Mouse (Mus musculus): ENCODE results near the gene Esp6. TPM values are rescaled to one million over a fixed set of nuclear protein-coding genes. Genes with fewer than 3 reads are reported as not detected.
A peak's percentile ranks its signal among the peaks of the same experiment; 100 is the strongest.
"Not testable (repeated sequence)": the region's sequence is repeated elsewhere in the genome, so short reads cannot be mapped to it uniquely, and the experiment has no call there.

The Esp6 gene
- polyA plus RNA-seq (2016; fragmentation: Nextera tagmentation; extraction: Ambion mirVana) = not detected in 2 replicates

GRCm38 (mm10) chr17:40561207-40561606 is at the start of gene Esp6:
Gene Esp6 (plus strand): TSS chr17:40561507.
- WGBS = 89% methylated on average over 5 of the region's 5 CpGs
- H3K27ac ChIP-seq = no peak within 1 kb of the TSS
- no peak within 1 kb of the TSS for H3K9ac ChIP-seq
- no peak within 1 kb of the TSS for H3K4me3 ChIP-seq (replicated peaks)
- no peaks in the 10 kb centered on the region for H3K9me3 ChIP-seq
- no peak within 1 kb of the TSS for H3K4me2 ChIP-seq
- H3K36me3 ChIP-seq (replicated peaks) = no peaks in the 10 kb centered on the region
- no peaks in the 10 kb centered on the region for H3K4me1 ChIP-seq
- no peak for ATAC-seq (ENCODE audit: low FRiP score)
- no peaks in the 10 kb centered on the region for H3K27me3 ChIP-seq

- Histone ChIP-seq H3K4me3 (replicated peaks) (no peak within 1 kb of the TSS), H3K27me3 (no peaks in the 10 kb centered on the region), H3K9ac (no peak within 1 kb of the TSS), H3K9me3 (no peaks in the 10 kb centered on the region), H3K27ac (no peak within 1 kb of the TSS), H3K36me3 (replicated peaks) (no peaks in the 10 kb centered on the region), H3K4me1 (peaks cover 4% of the 10 kb centered on the region; the same call in 1 of the 2 replicates), H3K4me2 (no peak within 1 kb of the TSS)
- ATAC-seq (ENCODE audit: low FRiP score) = peak; percentile 51; the same call in 1 of the 2 replicates
- WGBS = 31% methylated on average over 3 of the region's 3 CpGs
Measured at GRCm38 (mm10) chr17:40519818-40520217, 41.5 kb upstream of the Esp6 start, which contains the start of gene Esp8. Gene Esp8 (plus strand): TSS chr17:40520022.

- 78% methylated on average over 3 of the region's 3 CpGs for WGBS
Measured at GRCm38 (mm10) chr17:40529813-40530212, 31.5 kb upstream of the Esp6 start.

GRCm38 (mm10) chr17:40531147-40531546 is 30.2 kb upstream of the Esp6 start:
- no peaks in the 10 kb centered on the region for H3K27me3 ChIP-seq
- ATAC-seq (ENCODE audit: low FRiP score) = no peak
- no peak overlapping the region for H3K4me3 ChIP-seq (replicated peaks)
- no peaks in the 10 kb centered on the region for H3K9me3 ChIP-seq
- WGBS = 77% methylated on average over 1 of the region's 1 CpGs
- no peaks in the 10 kb centered on the region for H3K36me3 ChIP-seq (replicated peaks)
- H3K9ac ChIP-seq = no peak overlapping the region
- H3K4me1 ChIP-seq = no peaks in the 10 kb centered on the region
- no peak overlapping the region for H3K27ac ChIP-seq
- no peak overlapping the region for H3K4me2 ChIP-seq

More at GRCm38 (mm10) chr17:40529813-40530212, 31.5 kb upstream of the Esp6 start:
- Histone ChIP-seq H3K4me2 (no peak overlapping the region), H3K9ac (no peak overlapping the region), H3K9me3 (no peaks in the 10 kb centered on the region), H3K27me3 (no peaks in the 10 kb centered on the region), H3K4me3 (replicated peaks) (no peak overlapping the region), H3K4me1 (no peaks in the 10 kb centered on the region), H3K27ac (no peak overlapping the region), H3K36me3 (replicated peaks) (no peaks in the 10 kb centered on the region)
- no peak for ATAC-seq (ENCODE audit: low FRiP score)

GRCm38 (mm10) chr17:40547005-40547404 is 14.3 kb upstream of the Esp6 start:
- not testable (repeated sequence) for H3K4me1 ChIP-seq; H3K36me3 ChIP-seq (replicated peaks); H3K27ac ChIP-seq; H3K4me3 ChIP-seq (replicated peaks); H3K27me3 ChIP-seq; H3K9me3 ChIP-seq; H3K4me2 ChIP-seq; H3K9ac ChIP-seq; ATAC-seq (ENCODE audit: low FRiP score)
- WGBS = 81% methylated on average over 5 of the region's 5 CpGs

GRCm38 (mm10) chr17:40553470-40553869 is 7.8 kb upstream of the Esp6 start:
- H3K4me1 ChIP-seq = no peaks in the 10 kb centered on the region
- H3K36me3 ChIP-seq (replicated peaks) = no peaks in the 10 kb centered on the region
- H3K4me3 ChIP-seq (replicated peaks) = no peak overlapping the region
- no peaks in the 10 kb centered on the region for H3K27me3 ChIP-seq
- no peak overlapping the region for H3K27ac ChIP-seq
- H3K9me3 ChIP-seq = no peaks in the 10 kb centered on the region
- no peak overlapping the region for H3K4me2 ChIP-seq
- no peak overlapping the region for H3K9ac ChIP-seq
- 80% methylated on average over 1 of the region's 1 CpGs for WGBS
- no peak for ATAC-seq (ENCODE audit: low FRiP score)

- not testable (repeated sequence) for H3K4me2 ChIP-seq; H3K4me3 ChIP-seq (replicated peaks); H3K9ac ChIP-seq; H3K27me3 ChIP-seq; H3K27ac ChIP-seq; H3K36me3 ChIP-seq (replicated peaks); H3K4me1 ChIP-seq; ATAC-seq (ENCODE audit: low FRiP score); H3K9me3 ChIP-seq
- WGBS = 38% methylated on average over 6 of the region's 6 CpGs
Measured at GRCm38 (mm10) chr17:40583906-40584305, 22.6 kb downstream of the Esp6 start.

- no peaks in the 10 kb centered on the region for H3K36me3 ChIP-seq (replicated peaks)
- no peaks in the 10 kb centered on the region for H3K9me3 ChIP-seq
- no peak overlapping the region for H3K4me2 ChIP-seq
- ATAC-seq (ENCODE audit: low FRiP score) = no peak
- no peak overlapping the region for H3K4me3 ChIP-seq (replicated peaks)
- no peaks in the 10 kb centered on the region for H3K4me1 ChIP-seq
- H3K27me3 ChIP-seq = no peaks in the 10 kb centered on the region
- H3K27ac ChIP-seq = no peak overlapping the region
- H3K9ac ChIP-seq = no peak overlapping the region
Measured at GRCm38 (mm10) chr17:40591297-40591696, 30.0 kb downstream of the Esp6 start.

- no peak for ATAC-seq (ENCODE audit: low FRiP score)
- Histone ChIP-seq H3K9me3 (no peaks in the 10 kb centered on the region), H3K36me3 (replicated peaks) (no peaks in the 10 kb centered on the region), H3K27me3 (no peaks in the 10 kb centered on the region), H3K27ac (no peak within 1 kb of the TSS), H3K4me1 (no peaks in the 10 kb centered on the region), H3K4me2 (no peak within 1 kb of the TSS), H3K4me3 (replicated peaks) (no peak within 1 kb of the TSS), H3K9ac (no peak within 1 kb of the TSS)
Measured at GRCm38 (mm10) chr17:40598294-40598693, 37.0 kb downstream of the Esp6 start, which contains the start of gene Esp4. Gene Esp4 (plus strand): TSS chr17:40598594.

Other genes starting within 250 kb of the Esp6 start
- gene Crisp1, start 242.3 kb upstream of the Esp6 start, polyA plus RNA-seq (2016; fragmentation: Nextera tagmentation; extraction: Ambion mirVana) = not detected in 2 replicates
- not detected in 2 replicates for gene Esp8, start 41.5 kb upstream of the Esp6 start, polyA plus RNA-seq (2016; fragmentation: Nextera tagmentation; extraction: Ambion mirVana)
- gene Esp4, start 37.1 kb downstream of the Esp6 start, polyA plus RNA-seq (2016; fragmentation: Nextera tagmentation; extraction: Ambion mirVana) = not detected in 2 replicates
- not detected in 2 replicates for gene Esp3, start 70.6 kb downstream of the Esp6 start, polyA plus RNA-seq (2016; fragmentation: Nextera tagmentation; extraction: Ambion mirVana)
- gene Esp1, start 165.6 kb downstream of the Esp6 start, polyA plus RNA-seq (2016; fragmentation: Nextera tagmentation; extraction: Ambion mirVana) = not detected in 2 replicates
- not detected in 2 replicates for gene Crisp2, start 245.5 kb downstream of the Esp6 start, polyA plus RNA-seq (2016; fragmentation: Nextera tagmentation; extraction: Ambion mirVana)
- gene Rhag, start 249.6 kb downstream of the Esp6 start, polyA plus RNA-seq (2016; fragmentation: Nextera tagmentation; extraction: Ambion mirVana) = 1.9 and 3.2 TPM in 2 replicates

Data from forebrain, embryonic 12.5 days (tissue).